Mouse (Mus musculus): ENCODE results near the gene Mapkapk5. TPM values are rescaled to one million over a fixed set of nuclear protein-coding genes. Genes with fewer than 3 reads are reported as not detected.

The Mapkapk5 gene
- total and polyA plus RNA-seq, 3 experiments = 66.3 to 74.8 TPM; not detected in 1

GRCm38 (mm10) chr5:121583765-121584501 is 38.2 kb upstream of the Mapkapk5 start (continued):
- TF ChIP-seq MAFK (IDR thresholded peaks at IDR 0.05; ENCODE audit: borderline replicate concordance, low read depth, low read length) (0 out of 2 replicates have a peak, but pooled peaks have one; percentile 40), GABPA (IDR thresholded peaks at IDR 0.05; ENCODE audit: low read depth, low read length) (peak; percentile 69), MEF2A (IDR thresholded peaks at IDR 0.05; ENCODE audit: extremely low read depth, insufficient replicate concordance, low read depth, low read length, poor library complexity, severe bottlenecking) (no peak)

- DNase-seq (ENCODE audit: low read depth, low spot score) = no peak
- Histone ChIP-seq H3K9me3 (replicated peaks; ENCODE audit: insufficient read depth, low read length) (no peaks in the 10 kb centered on the region), H3K36me3 (ENCODE audit: control insufficient read depth in 1 of 2, insufficient read depth in 2 of 2, low read length in 2 of 2) (peaks cover 0 to 23% of the 10 kb centered on the region in 2 experiments), H3K4me1 (ENCODE audit: control insufficient read depth in 1 of 2, insufficient read depth in 2 of 2, low read length in 2 of 2) (peaks cover 19 to 20% of the 10 kb centered on the region in 2 experiments), H3K27me3 (ENCODE audit: control insufficient read depth in 1 of 2, insufficient read depth in 2 of 2, low read length in 2 of 2) (no peaks in the 10 kb centered on the region), H3K9ac (ENCODE audit: control insufficient read depth, low read depth, low read length, poor library complexity, severe bottlenecking) (no peak overlapping the region), H3K79me2 (ENCODE audit: control insufficient read depth, insufficient read depth, low read length, poor library complexity) (peaks cover 4% of the 10 kb centered on the region; the same call in 1 of the 2 replicates), H3K4me3 (ENCODE audit: control insufficient read depth in 1 of 2, insufficient read depth in 1 of 2, low read depth in 2 of 2, low read length in 2 of 2) (no peak overlapping the region), H3K27ac (ENCODE audit: control insufficient read depth, low read depth, low read length) (no peak overlapping the region)
- TF ChIP-seq ZC3H11A (IDR thresholded peaks at IDR 0.05; ENCODE audit: low read depth, low read length) = no peak
- no peak for TF ChIP-seq POLR2AphosphoS5 (IDR thresholded peaks at IDR 0.05; ENCODE audit: borderline replicate concordance, low read depth, low read length)
- TF ChIP-seq MAX (IDR thresholded peaks at IDR 0.05; ENCODE audit: low read length) = no peak
- no peak for TF ChIP-seq TBP (IDR thresholded peaks at IDR 0.05; ENCODE audit: low read depth, low read length)
- no peak for TF ChIP-seq ELF1 (IDR thresholded peaks at IDR 0.05; ENCODE audit: low read depth, low read length)
- TF ChIP-seq GATA1 (IDR thresholded peaks at IDR 0.05; ENCODE audit: low read depth, low read length) = no peak
- no peak for TF ChIP-seq MXI1 (IDR thresholded peaks at IDR 0.05; ENCODE audit: low read depth, low read length)
- no peak for TF ChIP-seq JUND (IDR thresholded peaks at IDR 0.05; ENCODE audit: low read depth, low read length)
- TF ChIP-seq USF2 (IDR thresholded peaks at IDR 0.05; ENCODE audit: borderline replicate concordance in 1 of 2, insufficient read depth in 1 of 2, low read depth in 1 of 2, low read length in 2 of 2) = no peak
- no peak for TF ChIP-seq RAD21 (IDR thresholded peaks at IDR 0.05; ENCODE audit: low read depth, low read length)
- TF ChIP-seq KAT2A (conservative IDR thresholded peaks at IDR 0.05; ENCODE audit: low read depth, low read length) = no peak
- no peak for TF ChIP-seq ZKSCAN1 (IDR thresholded peaks at IDR 0.05; ENCODE audit: low read depth, low read length)
- no peak for TF ChIP-seq NELFE (IDR thresholded peaks at IDR 0.05; ENCODE audit: low read depth, low read length)
- TF ChIP-seq MAZ (IDR thresholded peaks at IDR 0.05; ENCODE audit: low read depth, low read length) = no peak
Measured at GRCm38 (mm10) chr5:121581945-121582344, 36.2 kb upstream of the Mapkapk5 start.
